ENCODE assay signal across 18 mouse cellular contexts in genomic region chr6:136986019-136986418, GRCm38 (mm10). TPM values are rescaled to one million over a fixed set of nuclear protein-coding genes. Genes with fewer than 3 reads are reported as not detected.
DNase-seq lines count a peak whose midpoint lies in the region; ATAC-seq and TF ChIP-seq lines count a peak whose summit lies in the region.
"Had no signal": no experiment of that assay in that cellular context is flagged by ENCODE, and none has a peak within 500 bp of the region (broad histone marks: within the 10 kb centered on the region; RNA-seq: fewer than 3 reads in every experiment).

No protein-coding gene starts in this region.

- H3K36me3 ChIP-seq in forebrain, embryonic 16.5 days (ENCODE audit: control insufficient read depth, insufficient read depth), result no peaks in the 10 kb centered on the region
- H3K36me3 ChIP-seq in forebrain, embryonic 13.5 days (ENCODE audit: poor library complexity, severe bottlenecking), result no peaks in the 10 kb centered on the region
- no peaks in the 10 kb centered on the region for H3K36me3 ChIP-seq in intestine, embryonic 15.5 days
- no peaks in the 10 kb centered on the region for H3K36me3 ChIP-seq in intestine, postnatal 0 days (ENCODE audit: control insufficient read depth, insufficient read depth)
- no peaks in the 10 kb centered on the region for H3K36me3 ChIP-seq in neural tube, embryonic 11.5 days (ENCODE audit: control insufficient read depth, insufficient read depth, low read length)
- H3K36me3 ChIP-seq: liver, embryonic 12.5 days had no signal

- H3K27ac ChIP-seq in forebrain, embryonic 16.5 days (ENCODE audit: low read length), result no peak overlapping the region
- H3K27ac ChIP-seq in forebrain, embryonic 13.5 days, result no peak overlapping the region
- no peak overlapping the region for H3K27ac ChIP-seq in intestine, embryonic 15.5 days
- no peak overlapping the region for H3K27ac ChIP-seq in intestine, postnatal 0 days (ENCODE audit: low read depth, low read length)
- H3K27ac ChIP-seq in neural tube, embryonic 11.5 days (ENCODE audit: low read depth, low read length), result no peak overlapping the region
- H3K27ac ChIP-seq: gastrocnemius, adult 2 months; heart, adult 2 months; liver, embryonic 12.5 days had no signal

- H3K4me3 ChIP-seq in forebrain, embryonic 16.5 days (replicated peaks; ENCODE audit: low read length), result no peak overlapping the region
- H3K4me3 ChIP-seq in forebrain, embryonic 13.5 days, result no peak overlapping the region
- H3K4me3 ChIP-seq in intestine, embryonic 15.5 days (replicated peaks), result no peak overlapping the region
- H3K4me3 ChIP-seq in intestine, postnatal 0 days (ENCODE audit: low read depth, low read length), result no peak overlapping the region
- no peak overlapping the region for H3K4me3 ChIP-seq in neural tube, embryonic 11.5 days (ENCODE audit: low read depth, low read length)
- H3K4me3 ChIP-seq: gastrocnemius, adult 2 months; heart, adult 2 months; liver, embryonic 12.5 days had no signal

- peak; percentile 6 for DNase-seq in neural tube, embryonic 11.5 days (ENCODE audit: low spot score)
- DNase-seq in neural tube, embryonic 10.5 days (ENCODE audit: extremely low spot score, low spot score), result no peak
- DNase-seq: adrenal gland, postnatal 36 days; cerebellum, postnatal 10 days; gastrocnemius, adult 2 months; heart, adult 2 months; heart, postnatal 14 days; kidney, postnatal 25 days; lung, postnatal 14 days; right cerebral cortex, postnatal 14 days had no signal

- ATAC-seq in forebrain, embryonic 16.5 days, result peak; percentile 58; the same call in 1 of the 2 replicates
- no peak for ATAC-seq in forebrain, embryonic 13.5 days
- ATAC-seq in intestine, embryonic 15.5 days, result no peak
- no peak for ATAC-seq in intestine, postnatal 0 days
- no peak for ATAC-seq in neural tube, embryonic 11.5 days (ENCODE audit: insufficient read depth, low FRiP score, low TSS enrichment)
- no peak for ATAC-seq in erythroblast, adult 5-6 weeks (replicated peaks; ENCODE audit: low FRiP score, poor library complexity, severe bottlenecking)
- ATAC-seq: activated CD4-positive, CD25-positive, alpha-beta regulatory T cell, adult 4 months; inflammation-experienced regulatory T-cells, adult 6 months; liver, embryonic 12.5 days had no signal

- H3K4me2 ChIP-seq in forebrain, embryonic 16.5 days (ENCODE audit: low read length), result no peak overlapping the region
- H3K4me2 ChIP-seq in forebrain, embryonic 13.5 days, result no peak overlapping the region
- peak overlapping the region; percentile 27 for H3K4me2 ChIP-seq in intestine, embryonic 15.5 days (replicated peaks)
- H3K4me2 ChIP-seq in intestine, postnatal 0 days (replicated peaks; ENCODE audit: low read depth), result no peak overlapping the region
- H3K4me2 ChIP-seq in neural tube, embryonic 11.5 days (ENCODE audit: low read depth), result no peak overlapping the region
- H3K4me2 ChIP-seq: liver, embryonic 12.5 days had no signal

- 72% methylated on average over 13 of the region's 13 CpGs for WGBS in forebrain, embryonic 16.5 days
- WGBS in forebrain, embryonic 13.5 days, result 69% methylated on average over 13 of the region's 13 CpGs
- 33% methylated on average over 13 of the region's 13 CpGs for WGBS in intestine, embryonic 15.5 days
- WGBS in intestine, postnatal 0 days, result 40% methylated on average over 13 of the region's 13 CpGs
- WGBS in neural tube, embryonic 11.5 days, result 73% methylated on average over 13 of the region's 13 CpGs

- no peak overlapping the region for H3K9ac ChIP-seq in forebrain, embryonic 16.5 days (replicated peaks; ENCODE audit: low read depth, low read length)
- no peak overlapping the region for H3K9ac ChIP-seq in forebrain, embryonic 13.5 days
- no peak overlapping the region for H3K9ac ChIP-seq in intestine, embryonic 15.5 days
- H3K9ac ChIP-seq in intestine, postnatal 0 days (ENCODE audit: low read depth, low read length), result no peak overlapping the region
- H3K9ac ChIP-seq in neural tube, embryonic 11.5 days (ENCODE audit: low read length), result no peak overlapping the region
- H3K9ac ChIP-seq: liver, embryonic 12.5 days had no signal

- no peaks in the 10 kb centered on the region for H3K4me1 ChIP-seq in forebrain, embryonic 16.5 days (replicated peaks; ENCODE audit: control insufficient read depth, insufficient read depth, low read length)
- H3K4me1 ChIP-seq in forebrain, embryonic 13.5 days, result no peaks in the 10 kb centered on the region
- 0 out of 2 replicates have a peak, but pooled peaks cover 5% of the 10 kb centered on the region for H3K4me1 ChIP-seq in intestine, embryonic 15.5 days (replicated peaks)
- peaks cover 5% of the 10 kb centered on the region; the same call in 1 of the 2 replicates for H3K4me1 ChIP-seq in intestine, postnatal 0 days (replicated peaks; ENCODE audit: control insufficient read depth, insufficient read depth, low read length)
- H3K4me1 ChIP-seq in neural tube, embryonic 11.5 days (ENCODE audit: control insufficient read depth, insufficient read depth, low read length), result no peaks in the 10 kb centered on the region

- H3K9me3 ChIP-seq in forebrain, embryonic 16.5 days (ENCODE audit: control insufficient read depth, low read length), result no peaks in the 10 kb centered on the region
- no peaks in the 10 kb centered on the region for H3K9me3 ChIP-seq in forebrain, embryonic 13.5 days (replicated peaks)
- no peaks in the 10 kb centered on the region for H3K9me3 ChIP-seq in intestine, embryonic 15.5 days
- H3K9me3 ChIP-seq in intestine, postnatal 0 days (ENCODE audit: control insufficient read depth), result no peaks in the 10 kb centered on the region
- H3K9me3 ChIP-seq in neural tube, embryonic 11.5 days (ENCODE audit: control insufficient read depth, low read length), result no peaks in the 10 kb centered on the region
- H3K9me3 ChIP-seq: liver, embryonic 12.5 days had no signal

- H3K27me3 ChIP-seq in forebrain, embryonic 16.5 days (replicated peaks; ENCODE audit: control insufficient read depth, insufficient read depth, low read length), result no peaks in the 10 kb centered on the region
- no peaks in the 10 kb centered on the region for H3K27me3 ChIP-seq in forebrain, embryonic 13.5 days
- no peaks in the 10 kb centered on the region for H3K27me3 ChIP-seq in intestine, embryonic 15.5 days (replicated peaks)
- H3K27me3 ChIP-seq in intestine, postnatal 0 days (replicated peaks; ENCODE audit: control insufficient read depth, insufficient read depth, low read length), result no peaks in the 10 kb centered on the region
- no peaks in the 10 kb centered on the region for H3K27me3 ChIP-seq in neural tube, embryonic 11.5 days (ENCODE audit: control insufficient read depth, insufficient read depth, low read length)
- H3K27me3 ChIP-seq: liver, embryonic 12.5 days had no signal

- TF ChIP-seq CTCF in intestine, postnatal 0 days (IDR thresholded peaks at IDR 0.05; ENCODE audit: low read depth), result no peak

RNA-seq across cellular contexts. Expression of gene Arhgdib, which starts 44.3 kb away (rescaled TPM):
- 18.5 and 20.6 TPM in 2 replicates for polyA plus RNA-seq in forebrain, embryonic 16.5 days (2015; fragmentation: Nextera tagmentation; extraction: Ambion mirVana)
- polyA plus RNA-seq in forebrain, embryonic 13.5 days (2015; fragmentation: Nextera tagmentation; extraction: Ambion mirVana), result 11.0 and 11.5 TPM in 2 replicates
- 44.5 and 47.8 TPM in 2 replicates for polyA plus RNA-seq in intestine, embryonic 15.5 days (2015; fragmentation: Nextera tagmentation; extraction: Ambion mirVana)
- 22.2 and 22.6 TPM in 2 replicates for polyA plus RNA-seq in intestine, postnatal 0 days (2015; fragmentation: Nextera tagmentation; extraction: Ambion mirVana)
- polyA plus RNA-seq in neural tube, embryonic 11.5 days (2014; fragmentation: Nextera tagmentation; extraction: Ambion mirVana), result 27.2 and 29.7 TPM in 2 replicates
- total RNA-seq in erythroblast, adult 5-6 weeks (2015; ENCODE audit: low replicate concordance), result 1,174 and 1,226 TPM in 2 replicates
- total RNA-seq in erythroblast, adult 5-6 weeks (2017; ENCODE audit: low replicate concordance), result 299 and 335 TPM in 2 replicates
